Mouse (Mus musculus) forebrain, embryonic 15.5 days (tissue): ENCODE measurements around the gene Egln1. TPM values are rescaled to one million over a fixed set of nuclear protein-coding genes. Genes with fewer than 3 reads are reported as not detected.

ENCODE experiments used
- ATAC-seq: fragments of 200-750 bp; cut with Nextera tagmentation; replicated peaks from 2 replicates; pipeline ENCODE4 v1.8.0; 2017; ENCODE audit warnings: mild to moderate bottlenecking, moderate TSS enrichment, moderate library complexity
- H3K27ac ChIP-seq: fragments of 300-500 bp; sonication (generic); replicated peaks from 2 replicates; pipeline ENCODE4 v1.5.1; 2015; ENCODE audit warnings: mild to moderate bottlenecking, inconsistent platforms
- H3K27me3 ChIP-seq: fragments of 300-500 bp; sonication (generic); 2 replicates; pipeline ENCODE4 v1.6.1; 2015; ENCODE audit warnings: inconsistent platforms
- H3K36me3 ChIP-seq: fragments of 300-500 bp; sonication (generic); 2 replicates; pipeline ENCODE4 v1.6.1; 2015; ENCODE audit warnings: mild to moderate bottlenecking, inconsistent platforms
- H3K4me1 ChIP-seq: fragments of 300-500 bp; sonication (generic); 2 replicates; pipeline ENCODE4 v1.6.1; 2015; ENCODE audit warnings: inconsistent platforms
- H3K4me2 ChIP-seq: fragments of 300-500 bp; sonication (generic); replicated peaks from 2 replicates; pipeline ENCODE4 v1.6.1; 2015; ENCODE audit warnings: mild to moderate bottlenecking, inconsistent platforms
- H3K4me3 ChIP-seq: fragments of 300-500 bp; sonication (generic); 2 replicates; pipeline ENCODE4 v1.5.1; 2015; ENCODE audit warnings: mild to moderate bottlenecking, inconsistent platforms
- H3K9ac ChIP-seq: fragments of 300-500 bp; sonication (generic); replicated peaks from 2 replicates; pipeline ENCODE4 v1.6.1; 2015; ENCODE audit warnings: mild to moderate bottlenecking, inconsistent platforms
- H3K9me3 ChIP-seq: fragments of 300-500 bp; sonication (generic); 2 replicates; pipeline ENCODE4 v1.6.1; 2016; ENCODE audit warnings: inconsistent platforms
- WGBS: fragments of 180-500 bp; shearing (Covaris S2); methylation state at CpG from one replicate; pipeline ENCODE4 v1.1.7; 2015; ENCODE audit warnings: mixed read lengths; 5-methylcytosine and 5-hydroxymethylcytosine counted together
- polyA plus RNA-seq: library from polyadenylated mRNA; unstranded; fragments of >200 nt; fragmentation: Nextera tagmentation; extraction: Ambion mirVana; gene quantifications from 2 replicates; pipeline ENCODE4 v1.2.1, GENCODE M21; 2015

Egln1 gene
- polyA plus RNA-seq, 1 experiment from 2014 or later = 20.9 TPM

DNA sequence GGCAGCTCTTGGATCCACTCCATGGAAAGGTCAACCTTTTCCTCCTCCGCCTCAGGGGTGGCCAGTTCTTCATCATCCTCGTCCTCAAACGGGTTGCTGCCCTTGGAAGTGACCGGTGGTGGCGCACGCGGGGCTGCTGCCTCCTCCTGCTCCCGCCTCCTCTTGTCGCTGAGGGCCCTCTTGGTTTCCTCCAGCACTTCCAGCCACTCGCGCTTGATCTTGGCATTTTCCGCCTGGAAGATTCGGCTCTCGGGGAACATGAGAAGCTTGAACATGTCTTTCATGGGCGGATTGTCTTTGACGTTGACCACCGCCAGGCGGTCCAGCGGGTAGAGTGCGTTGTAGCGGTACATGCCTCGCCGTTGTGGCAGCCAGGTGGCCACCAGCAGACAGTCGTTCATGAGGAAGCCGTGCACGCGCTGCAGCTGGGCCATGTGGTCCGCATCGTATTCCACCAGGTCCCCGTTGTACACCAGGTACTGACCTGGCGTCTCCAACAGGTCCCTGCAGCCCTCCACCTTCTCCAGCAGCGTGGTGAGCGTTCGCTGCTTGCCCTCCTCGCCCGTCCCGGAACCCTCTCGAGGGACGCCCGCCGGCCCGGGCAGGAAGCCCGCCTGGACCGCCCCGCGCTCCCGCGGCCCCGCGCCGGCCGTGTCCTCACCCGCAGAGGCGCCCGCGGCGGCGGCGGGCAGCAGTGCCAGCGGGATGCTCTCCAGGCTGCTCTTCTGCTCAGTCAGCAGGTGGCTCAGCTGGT lies 52.3 kb downstream of the Egln1 start:
- WGBS = under 1% methylated on average over 60 of the region's 60 CpGs
- H3K9ac ChIP-seq = peak overlapping the region; percentile 85
- H3K9me3 ChIP-seq = no peaks in the 10 kb centered on the region
- ATAC-seq = peak; percentile 47
- peak overlapping the region; percentile 98 for H3K4me2 ChIP-seq
- peaks cover 54% of the 10 kb centered on the region for H3K36me3 ChIP-seq
- H3K4me1 ChIP-seq = peaks cover 44% of the 10 kb centered on the region
- peak overlapping the region; percentile 90 for H3K27ac ChIP-seq
- H3K4me3 ChIP-seq = peak overlapping the region; percentile 76
- no peaks in the 10 kb centered on the region for H3K27me3 ChIP-seq

DNA sequence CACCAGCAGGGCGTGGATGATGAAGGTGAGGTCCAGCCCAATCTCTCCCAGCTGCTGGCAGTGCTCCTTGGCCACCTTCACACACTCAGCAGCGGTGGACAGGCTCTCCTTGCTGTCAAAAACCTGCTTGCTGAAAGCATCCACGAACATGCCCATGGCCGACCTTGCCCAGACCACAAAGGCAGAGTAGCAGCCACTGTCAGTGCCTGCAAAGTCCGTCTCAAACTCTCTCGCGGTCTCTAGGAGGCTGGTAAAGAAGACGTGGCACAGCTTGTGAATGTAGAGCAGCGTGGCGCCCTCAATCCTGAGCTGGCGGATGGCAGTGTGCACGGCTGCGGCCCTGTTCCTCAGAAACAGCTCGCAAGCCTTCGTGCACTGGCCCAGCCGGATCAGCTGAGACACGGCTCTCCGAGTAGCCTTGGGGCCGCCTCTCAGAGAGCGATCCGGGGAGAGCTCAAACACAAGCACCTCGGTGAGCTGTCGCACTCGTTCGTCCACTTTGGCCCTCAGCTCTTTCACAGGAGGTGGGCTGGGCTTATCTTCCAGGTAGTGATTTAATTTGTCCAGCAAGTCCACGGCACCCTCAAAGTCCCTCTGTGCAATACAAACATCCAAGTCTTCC lies 53.0 kb downstream of the Egln1 start:
- peak overlapping the region; percentile 90; the same call in 1 of the 2 replicates for H3K27ac ChIP-seq
- 81% methylated on average over 26 of the region's 26 CpGs for WGBS
- no peaks in the 10 kb centered on the region for H3K27me3 ChIP-seq
- no peak for ATAC-seq
- peak overlapping the region; percentile 76 for H3K4me3 ChIP-seq
- peaks cover 44% of the 10 kb centered on the region for H3K4me1 ChIP-seq
- peak overlapping the region; percentile 98 for H3K4me2 ChIP-seq
- peaks cover 56% of the 10 kb centered on the region for H3K36me3 ChIP-seq
- no peaks in the 10 kb centered on the region for H3K9me3 ChIP-seq
- peak overlapping the region; percentile 85 for H3K9ac ChIP-seq

DNA sequence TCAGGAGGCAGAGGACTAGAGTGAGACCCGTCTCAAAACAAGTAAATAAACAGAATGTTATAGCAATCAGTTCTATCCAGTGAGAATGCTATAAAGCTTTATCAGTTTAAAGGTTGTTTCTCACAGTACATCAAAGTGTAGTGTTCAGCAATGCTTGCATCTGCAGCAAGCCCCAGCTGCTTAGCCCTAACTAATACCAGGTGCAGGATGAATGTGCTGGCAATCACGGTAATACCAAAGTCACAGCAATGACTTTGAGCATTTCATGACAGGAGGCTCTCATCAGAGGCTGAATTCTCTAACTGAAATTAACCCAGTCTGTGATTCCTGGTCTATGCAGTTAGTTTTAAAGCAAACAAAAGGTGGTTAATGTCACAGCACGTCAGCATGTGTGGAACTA lies 56.5 kb downstream of the Egln1 start:
- Histone ChIP-seq H3K36me3 (peaks cover 67% of the 10 kb centered on the region), H3K4me3 (no peak overlapping the region), H3K4me1 (peaks cover 29% of the 10 kb centered on the region), H3K27ac (no peak overlapping the region), H3K9ac (no peak overlapping the region), H3K27me3 (no peaks in the 10 kb centered on the region), H3K4me2 (no peak overlapping the region), H3K9me3 (no peaks in the 10 kb centered on the region)
- 78% methylated on average over 3 of the region's 3 CpGs for WGBS
- no peak for ATAC-seq

DNA sequence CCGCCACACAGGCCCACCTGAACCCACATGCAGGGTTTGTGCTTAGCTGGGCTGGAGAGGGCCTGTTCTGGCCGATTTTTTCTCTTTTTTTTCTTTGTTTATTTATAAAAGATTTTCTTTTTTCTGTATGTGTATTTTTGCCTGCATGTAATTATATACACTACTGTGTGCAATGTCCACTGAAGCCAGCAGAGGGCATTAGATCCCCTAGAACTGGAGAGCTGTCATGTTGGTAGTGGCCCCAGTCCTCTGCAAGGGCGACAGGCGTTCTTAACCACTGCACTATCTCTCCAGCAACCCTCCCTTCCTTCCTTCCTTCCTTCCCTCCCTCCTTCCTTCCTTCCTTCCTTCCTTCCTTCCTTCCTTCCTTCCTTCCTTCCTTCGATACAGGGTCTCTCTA lies 60.7 kb downstream of the Egln1 start:
- no peaks in the 10 kb centered on the region; the same call in 1 of the 2 replicates for H3K4me1 ChIP-seq
- no peak overlapping the region for H3K27ac ChIP-seq
- no peaks in the 10 kb centered on the region for H3K27me3 ChIP-seq
- peaks cover 86% of the 10 kb centered on the region for H3K36me3 ChIP-seq
- no peak overlapping the region for H3K9ac ChIP-seq
- H3K4me3 ChIP-seq = no peak overlapping the region
- ATAC-seq = no peak
- WGBS = 97% methylated on average over 5 of the region's 5 CpGs
- no peak overlapping the region for H3K4me2 ChIP-seq
- no peaks in the 10 kb centered on the region for H3K9me3 ChIP-seq

DNA sequence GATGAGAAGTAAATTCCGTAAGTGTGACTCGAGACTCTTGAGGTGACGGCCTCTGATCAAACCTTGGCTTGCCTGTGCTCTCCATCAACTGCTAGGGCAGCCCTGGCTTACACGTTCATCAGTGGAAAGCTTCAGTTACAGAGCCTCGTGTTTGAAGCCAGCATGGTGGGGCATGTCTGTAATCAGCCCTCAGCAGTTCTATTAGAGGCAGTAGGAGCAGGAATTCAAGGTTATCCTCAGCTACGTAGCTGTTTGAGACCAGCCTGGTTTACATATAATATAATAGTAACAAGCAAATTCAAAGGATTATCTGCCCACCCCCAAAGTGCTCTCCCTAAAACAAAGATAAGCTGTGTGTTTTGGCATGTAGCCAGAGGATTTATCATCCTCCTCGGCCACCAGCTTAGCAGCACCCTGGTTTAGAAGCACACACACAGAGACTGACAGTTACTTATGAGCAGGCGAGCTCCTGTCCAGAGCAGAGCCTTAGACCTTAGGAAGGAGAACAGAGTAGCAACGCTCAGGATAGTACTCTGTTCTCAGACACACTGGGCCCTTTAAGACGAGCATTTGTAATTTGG lies 70.1 kb downstream of the Egln1 start:
- H3K27ac ChIP-seq = no peak overlapping the region
- H3K4me2 ChIP-seq = no peak overlapping the region
- H3K36me3 ChIP-seq = peaks cover 89% of the 10 kb centered on the region
- no peaks in the 10 kb centered on the region for H3K27me3 ChIP-seq
- no peak overlapping the region for H3K4me3 ChIP-seq
- no peaks in the 10 kb centered on the region for H3K9me3 ChIP-seq
- H3K9ac ChIP-seq = no peak overlapping the region
- WGBS = 86% methylated on average over 10 of the region's 10 CpGs
- no peak for ATAC-seq
- H3K4me1 ChIP-seq = no peaks in the 10 kb centered on the region

DNA sequence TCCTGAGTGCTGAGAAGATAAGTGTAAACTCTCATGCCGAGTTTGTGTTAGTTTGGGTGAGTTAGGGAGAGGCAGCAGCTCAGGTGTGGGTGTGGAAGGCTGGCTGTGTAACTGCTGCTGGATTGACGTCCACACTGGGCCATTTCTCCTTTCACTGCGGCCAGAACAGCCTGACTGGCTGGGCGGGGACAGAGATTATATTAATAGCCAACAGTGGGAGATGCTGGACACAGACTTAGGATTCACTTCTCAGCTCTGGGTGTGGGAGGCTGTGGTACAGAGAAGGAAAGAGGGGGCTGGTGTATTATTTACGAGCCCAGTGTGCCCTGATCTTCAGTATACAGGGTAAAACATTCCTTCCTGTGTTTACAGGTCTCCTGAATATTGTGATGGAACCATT lies 71.0 kb downstream of the Egln1 start:
- Histone ChIP-seq H3K27ac (no peak overlapping the region), H3K9ac (no peak overlapping the region), H3K4me2 (no peak overlapping the region), H3K36me3 (peaks cover 88% of the 10 kb centered on the region), H3K9me3 (no peaks in the 10 kb centered on the region), H3K4me3 (no peak overlapping the region), H3K4me1 (no peaks in the 10 kb centered on the region), H3K27me3 (no peaks in the 10 kb centered on the region)
- ATAC-seq = no peak
- WGBS = 94% methylated on average over 5 of the region's 5 CpGs

DNA sequence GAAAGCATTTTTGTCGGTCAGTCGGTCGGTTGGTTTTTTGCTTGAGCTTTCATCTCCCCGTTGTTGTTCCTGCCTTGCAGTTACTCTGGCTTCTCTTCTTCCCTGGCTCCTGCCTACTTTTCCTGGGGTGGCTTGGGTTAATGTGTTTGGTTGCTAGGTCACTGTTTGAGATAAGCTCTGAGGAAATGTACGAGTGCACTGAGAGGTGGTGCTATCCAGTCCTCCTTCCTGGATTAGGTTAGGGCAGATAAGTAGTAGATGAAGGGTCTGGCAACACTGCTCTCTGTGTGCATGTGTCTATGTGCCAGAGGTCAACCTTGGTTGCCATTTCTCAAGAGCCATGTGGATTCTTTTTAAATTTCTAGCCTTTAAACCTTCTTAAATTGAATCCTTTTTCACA lies 76.4 kb downstream of the Egln1 start:
- no peak overlapping the region for H3K9ac ChIP-seq
- no peaks in the 10 kb centered on the region for H3K9me3 ChIP-seq
- H3K4me3 ChIP-seq = no peak overlapping the region
- H3K27ac ChIP-seq = no peak overlapping the region
- no peak overlapping the region for H3K4me2 ChIP-seq
- no peaks in the 10 kb centered on the region for H3K4me1 ChIP-seq
- ATAC-seq = no peak
- WGBS = 88% methylated on average over 5 of the region's 5 CpGs
- H3K27me3 ChIP-seq = no peaks in the 10 kb centered on the region
- peaks cover 60% of the 10 kb centered on the region for H3K36me3 ChIP-seq

DNA sequence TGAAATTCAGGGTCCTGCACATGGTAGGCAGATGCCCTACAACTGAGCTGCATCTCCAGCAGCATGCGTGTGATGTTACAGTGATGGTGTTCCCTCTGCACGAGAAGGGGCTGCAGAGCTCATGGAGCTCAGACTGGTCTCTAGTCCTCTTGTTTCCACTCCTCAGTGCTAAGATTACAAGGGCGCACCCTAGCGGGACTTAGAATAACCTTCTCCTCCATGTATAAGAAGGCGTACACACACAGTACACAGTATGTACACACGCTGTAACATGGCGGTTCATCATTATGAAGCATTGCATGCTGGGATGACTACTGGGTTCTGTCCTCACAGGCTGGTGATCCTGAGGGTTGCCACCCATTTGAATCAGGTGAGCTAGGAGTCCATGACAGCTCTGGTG lies 77.0 kb downstream of the Egln1 start:
- WGBS = 92% methylated on average over 7 of the region's 7 CpGs
- Histone ChIP-seq H3K27me3 (no peaks in the 10 kb centered on the region), H3K4me1 (no peaks in the 10 kb centered on the region), H3K9me3 (no peaks in the 10 kb centered on the region), H3K4me3 (no peak overlapping the region), H3K4me2 (no peak overlapping the region), H3K27ac (no peak overlapping the region), H3K36me3 (peaks cover 54% of the 10 kb centered on the region), H3K9ac (no peak overlapping the region)
- no peak for ATAC-seq

DNA sequence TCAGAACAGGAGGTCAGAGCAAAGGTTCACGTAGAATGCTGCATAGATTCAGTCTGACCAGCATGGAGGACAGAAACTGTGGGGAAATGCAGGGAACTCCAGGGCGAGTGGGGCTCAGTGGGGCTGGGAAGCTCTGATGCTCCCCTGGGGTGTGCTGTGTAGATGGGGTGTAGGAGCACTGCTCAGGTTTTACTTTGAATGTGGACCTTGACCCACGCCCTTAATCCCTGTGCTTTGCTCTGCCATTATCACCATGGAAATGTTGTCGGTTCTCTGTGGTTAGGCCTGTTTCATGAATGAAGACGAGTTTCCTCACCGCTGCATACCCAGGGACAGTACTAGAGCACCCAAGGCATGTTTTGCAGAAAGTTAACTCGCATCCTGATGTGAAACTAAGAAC lies 77.7 kb downstream of the Egln1 start:
- Histone ChIP-seq H3K27ac (no peak overlapping the region), H3K4me1 (no peaks in the 10 kb centered on the region), H3K4me2 (no peak overlapping the region), H3K9me3 (no peaks in the 10 kb centered on the region), H3K9ac (no peak overlapping the region), H3K36me3 (peaks cover 49% of the 10 kb centered on the region), H3K27me3 (no peaks in the 10 kb centered on the region), H3K4me3 (no peak overlapping the region)
- WGBS = 94% methylated on average over 7 of the region's 7 CpGs
- ATAC-seq = no peak

DNA sequence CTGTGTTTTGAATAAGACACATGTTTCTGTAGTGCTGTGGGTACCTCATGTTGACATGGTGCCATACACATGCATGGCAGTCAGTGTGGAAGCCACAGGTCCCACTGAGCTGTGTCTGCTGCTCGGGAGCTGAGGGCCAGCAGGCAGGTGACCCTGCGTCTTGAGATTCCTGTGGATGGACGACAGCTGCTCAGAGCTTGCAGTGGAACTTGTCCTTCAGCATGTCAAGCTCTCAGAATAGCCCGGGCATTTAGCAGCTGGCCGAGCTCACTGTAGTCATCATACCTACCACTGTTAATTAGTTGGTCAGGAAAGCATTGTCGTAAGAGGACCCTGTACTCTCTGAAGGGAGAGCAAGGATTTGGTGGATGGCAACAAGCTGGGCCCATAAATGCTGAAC lies 79.4 kb downstream of the Egln1 start:
- no peak for ATAC-seq
- no peaks in the 10 kb centered on the region for H3K9me3 ChIP-seq
- 90% methylated on average over 6 of the region's 6 CpGs for WGBS
- H3K4me1 ChIP-seq = no peaks in the 10 kb centered on the region
- H3K4me2 ChIP-seq = no peak overlapping the region
- H3K27me3 ChIP-seq = no peaks in the 10 kb centered on the region
- H3K9ac ChIP-seq = no peak overlapping the region
- H3K36me3 ChIP-seq = peaks cover 34% of the 10 kb centered on the region
- H3K27ac ChIP-seq = no peak overlapping the region
- H3K4me3 ChIP-seq = no peak overlapping the region

DNA sequence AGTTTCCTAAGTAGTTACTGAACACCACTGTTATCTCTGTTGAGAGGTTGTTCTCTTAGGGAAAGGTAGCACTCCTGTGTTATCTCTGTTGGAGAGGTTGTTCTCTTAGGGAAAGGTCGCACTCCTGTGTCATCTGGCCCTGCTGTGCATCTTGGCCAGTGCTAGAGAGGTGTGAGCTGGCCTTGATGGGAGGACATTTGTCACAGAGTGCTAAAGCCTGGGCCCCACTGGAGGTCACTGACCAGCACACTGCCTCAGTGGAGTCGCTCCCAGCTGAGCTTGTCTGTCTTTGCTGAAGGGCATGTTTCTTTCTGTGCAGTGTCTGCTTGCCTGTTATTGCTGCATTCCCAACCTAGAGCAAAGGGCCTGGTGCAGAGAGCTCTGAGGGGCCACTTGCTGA lies 82.0 kb downstream of the Egln1 start:
- no peak for ATAC-seq
- H3K27ac ChIP-seq = no peak overlapping the region
- H3K4me1 ChIP-seq = peaks cover 13% of the 10 kb centered on the region
- H3K36me3 ChIP-seq = peaks cover 10% of the 10 kb centered on the region
- no peak overlapping the region for H3K9ac ChIP-seq
- no peaks in the 10 kb centered on the region for H3K27me3 ChIP-seq
- H3K9me3 ChIP-seq = no peaks in the 10 kb centered on the region
- H3K4me3 ChIP-seq = no peak overlapping the region
- WGBS = 97% methylated on average over 2 of the region's 2 CpGs
- no peak overlapping the region for H3K4me2 ChIP-seq

DNA sequence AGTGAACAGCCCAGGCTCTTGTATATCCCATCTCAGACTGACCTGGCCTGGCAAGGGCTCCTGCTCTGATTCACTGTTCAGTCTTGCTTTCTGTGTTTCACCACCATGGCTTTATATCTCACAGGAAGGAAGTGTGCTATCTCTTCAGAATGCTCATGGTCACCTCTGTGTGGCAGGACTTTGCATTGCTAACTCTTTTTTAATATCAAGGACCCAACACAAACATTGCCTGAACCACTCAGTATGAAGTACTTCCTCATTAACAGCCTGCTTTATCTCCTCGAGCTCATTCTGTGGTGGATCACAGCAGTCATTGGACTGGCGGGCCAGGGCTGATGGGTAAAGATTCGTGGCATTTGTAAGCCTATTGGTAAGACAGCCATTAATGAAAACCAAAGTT lies 82.5 kb downstream of the Egln1 start:
- Histone ChIP-seq H3K4me1 (peaks cover 18% of the 10 kb centered on the region), H3K27ac (no peak overlapping the region), H3K36me3 (peaks cover 5% of the 10 kb centered on the region; the same call in 1 of the 2 replicates), H3K9ac (no peak overlapping the region), H3K27me3 (no peaks in the 10 kb centered on the region), H3K9me3 (no peaks in the 10 kb centered on the region), H3K4me2 (no peak overlapping the region), H3K4me3 (no peak overlapping the region)
- WGBS = 84% methylated on average over 3 of the region's 3 CpGs
- no peak for ATAC-seq
